Mouse (Mus musculus) liver, embryonic 16.5 days (tissue): ENCODE measurements around the gene Rtf2. TPM values are rescaled to one million over a fixed set of nuclear protein-coding genes. Genes with fewer than 3 reads are reported as not detected.
A peak's percentile ranks its signal among the peaks of the same experiment; 100 is the strongest.

Experiments used
- ATAC-seq: fragments of 200-750 bp; cut with Nextera tagmentation; 2 replicates; pipeline ENCODE4 v1.8.0; 2017; ENCODE audit warnings: low read depth, mild to moderate bottlenecking, moderate number of reproducible peaks, moderate library complexity
- H3K27ac ChIP-seq: fragments of 300-500 bp; sonication (generic); 2 replicates; pipeline ENCODE4 v1.5.1; 2014; ENCODE audit warnings: mild to moderate bottlenecking, low read length
- H3K27me3 ChIP-seq: fragments of 300-500 bp; sonication (generic); 2 replicates; pipeline ENCODE4 v1.6.1; 2014; ENCODE audit warnings: low read depth, low read length, mixed read lengths; ENCODE audit not compliant: control insufficient read depth, insufficient read depth
- H3K36me3 ChIP-seq: fragments of 300-500 bp; sonication (generic); 2 replicates; pipeline ENCODE4 v1.6.1; 2014; ENCODE audit warnings: mild to moderate bottlenecking; ENCODE audit not compliant: control insufficient read depth, insufficient read depth
- H3K4me1 ChIP-seq: fragments of 300-500 bp; sonication (generic); 2 replicates; pipeline ENCODE4 v1.6.1; 2014; ENCODE audit warnings: low read depth, low read length, mixed read lengths; ENCODE audit not compliant: control insufficient read depth
- H3K4me2 ChIP-seq: fragments of 300-500 bp; sonication (generic); 2 replicates; pipeline ENCODE4 v1.6.1; 2014; ENCODE audit warnings: low read depth, low read length, mixed read lengths
- H3K4me3 ChIP-seq: fragments of 300-500 bp; sonication (generic); 2 replicates; pipeline ENCODE4 v1.5.1; 2014; ENCODE audit warnings: low read depth, mild to moderate bottlenecking, low read length
- H3K9ac ChIP-seq: fragments of 300-500 bp; sonication (generic); 2 replicates; pipeline ENCODE4 v1.6.1; 2014; ENCODE audit warnings: low read depth, low read length
- H3K9me3 ChIP-seq: fragments of 300-500 bp; sonication (generic); replicated peaks from 2 replicates; pipeline ENCODE4 v1.6.1; 2016; ENCODE audit warnings: low read length; ENCODE audit not compliant: control insufficient read depth
- WGBS: fragments of 180-500 bp; shearing (Covaris S2); extraction: QIAGEN DNeasy Blood & Tissue Kit; methylation state at CpG from one replicate; pipeline ENCODE4 v1.1.7; 2014; ENCODE audit not compliant: insufficient replicate concordance; 5-methylcytosine and 5-hydroxymethylcytosine counted together
- polyA plus RNA-seq: library from polyadenylated mRNA; unstranded; fragments of >200 nt; fragmentation: Nextera tagmentation; extraction: Ambion mirVana; gene quantifications from 2 replicates; pipeline ENCODE4 v1.2.1, GENCODE M21; 2015

Rtf2 gene
- polyA plus RNA-seq, 1 experiment from 2014 or later: 41.3 TPM

GRCm38 (mm10) chr2:172404239-172404638 is 36.1 kb upstream of the Rtf2 start:
- peaks cover 3% of the 10 kb centered on the region; the same call in 1 of the 2 replicates for H3K4me1 ChIP-seq
- no peak overlapping the region for H3K4me3 ChIP-seq
- no peaks in the 10 kb centered on the region for H3K36me3 ChIP-seq
- WGBS: 56% methylated on average over 7 of the region's 7 CpGs
- H3K27ac ChIP-seq: no peak overlapping the region
- ATAC-seq: no peak
- no peak overlapping the region for H3K4me2 ChIP-seq
- no peak overlapping the region for H3K9ac ChIP-seq
- no peaks in the 10 kb centered on the region for H3K9me3 ChIP-seq
- H3K27me3 ChIP-seq: no peaks in the 10 kb centered on the region

GRCm38 (mm10) chr2:172405011-172405410 is 35.3 kb upstream of the Rtf2 start:
- no peak overlapping the region for H3K4me2 ChIP-seq
- H3K36me3 ChIP-seq: no peaks in the 10 kb centered on the region
- H3K27ac ChIP-seq: no peak overlapping the region
- WGBS: 27% methylated on average over 3 of the region's 3 CpGs
- no peak for ATAC-seq
- no peaks in the 10 kb centered on the region for H3K9me3 ChIP-seq
- no peak overlapping the region for H3K4me3 ChIP-seq
- no peak overlapping the region for H3K9ac ChIP-seq
- peaks cover 3% of the 10 kb centered on the region; the same call in 1 of the 2 replicates for H3K4me1 ChIP-seq
- H3K27me3 ChIP-seq: no peaks in the 10 kb centered on the region

- H3K4me3 ChIP-seq: no peak overlapping the region
- no peak for ATAC-seq
- 43% methylated on average over 4 of the region's 4 CpGs for WGBS
- H3K9ac ChIP-seq: no peak overlapping the region
- H3K4me2 ChIP-seq: no peak overlapping the region
- H3K27me3 ChIP-seq: no peaks in the 10 kb centered on the region
- H3K9me3 ChIP-seq: no peaks in the 10 kb centered on the region
- no peak overlapping the region for H3K27ac ChIP-seq
- no peaks in the 10 kb centered on the region for H3K4me1 ChIP-seq
- H3K36me3 ChIP-seq: no peaks in the 10 kb centered on the region
Measured at GRCm38 (mm10) chr2:172406173-172406572, 34.2 kb upstream of the Rtf2 start.

GRCm38 (mm10) chr2:172407499-172407898 is 32.9 kb upstream of the Rtf2 start:
- Histone ChIP-seq H3K4me2 (no peak overlapping the region), H3K4me3 (no peak overlapping the region), H3K36me3 (no peaks in the 10 kb centered on the region), H3K9me3 (no peaks in the 10 kb centered on the region), H3K27ac (no peak overlapping the region), H3K27me3 (no peaks in the 10 kb centered on the region), H3K4me1 (no peaks in the 10 kb centered on the region; the same call in 1 of the 2 replicates), H3K9ac (no peak overlapping the region)
- ATAC-seq: no peak
- 61% methylated on average over 2 of the region's 2 CpGs for WGBS

GRCm38 (mm10) chr2:172410686-172411085 is 29.7 kb upstream of the Rtf2 start:
- Histone ChIP-seq H3K27ac (no peak overlapping the region), H3K4me3 (no peak overlapping the region), H3K36me3 (no peaks in the 10 kb centered on the region), H3K4me2 (no peak overlapping the region), H3K4me1 (peaks cover 4% of the 10 kb centered on the region), H3K9me3 (no peaks in the 10 kb centered on the region), H3K9ac (no peak overlapping the region), H3K27me3 (no peaks in the 10 kb centered on the region)
- WGBS: 62% methylated on average over 2 of the region's 2 CpGs
- ATAC-seq: no peak

GRCm38 (mm10) chr2:172411091-172411490 is 29.3 kb upstream of the Rtf2 start:
- H3K4me3 ChIP-seq: no peak overlapping the region
- peaks cover 4% of the 10 kb centered on the region for H3K4me1 ChIP-seq
- H3K27ac ChIP-seq: no peak overlapping the region
- no peaks in the 10 kb centered on the region for H3K36me3 ChIP-seq
- ATAC-seq: no peak
- H3K9me3 ChIP-seq: no peaks in the 10 kb centered on the region
- H3K27me3 ChIP-seq: no peaks in the 10 kb centered on the region
- WGBS: 70% methylated on average over 11 of the region's 11 CpGs
- H3K9ac ChIP-seq: no peak overlapping the region
- no peak overlapping the region for H3K4me2 ChIP-seq

- peak; percentile 36; the same call in 1 of the 2 replicates for ATAC-seq
Measured at GRCm38 (mm10) chr2:172412454-172412853, 27.9 kb upstream of the Rtf2 start.

GRCm38 (mm10) chr2:172413273-172413672 is 27.1 kb upstream of the Rtf2 start:
- Histone ChIP-seq H3K4me1 (peaks cover 4% of the 10 kb centered on the region), H3K27ac (no peak overlapping the region), H3K4me2 (no peak overlapping the region), H3K9ac (no peak overlapping the region), H3K9me3 (no peaks in the 10 kb centered on the region), H3K4me3 (no peak overlapping the region), H3K27me3 (no peaks in the 10 kb centered on the region), H3K36me3 (no peaks in the 10 kb centered on the region)
- peak; percentile 54 for ATAC-seq
- 27% methylated on average over 4 of the region's 4 CpGs for WGBS

More at GRCm38 (mm10) chr2:172412454-172412853, 27.9 kb upstream of the Rtf2 start:
- H3K9me3 ChIP-seq: no peaks in the 10 kb centered on the region
- H3K4me3 ChIP-seq: no peak overlapping the region
- 11% methylated on average over 9 of the region's 9 CpGs for WGBS
- peaks cover 4% of the 10 kb centered on the region for H3K4me1 ChIP-seq
- no peak overlapping the region for H3K9ac ChIP-seq
- H3K27ac ChIP-seq: no peak overlapping the region
- no peaks in the 10 kb centered on the region for H3K27me3 ChIP-seq
- no peak overlapping the region for H3K4me2 ChIP-seq
- H3K36me3 ChIP-seq: no peaks in the 10 kb centered on the region

GRCm38 (mm10) chr2:172413894-172414293 is 26.5 kb upstream of the Rtf2 start:
- no peaks in the 10 kb centered on the region for H3K27me3 ChIP-seq
- H3K9me3 ChIP-seq: no peaks in the 10 kb centered on the region
- no peak overlapping the region for H3K27ac ChIP-seq
- 41% methylated on average over 5 of the region's 5 CpGs for WGBS
- H3K36me3 ChIP-seq: no peaks in the 10 kb centered on the region
- no peak overlapping the region for H3K9ac ChIP-seq
- H3K4me3 ChIP-seq: no peak overlapping the region
- no peak for ATAC-seq
- H3K4me1 ChIP-seq: peaks cover 4% of the 10 kb centered on the region
- H3K4me2 ChIP-seq: no peak overlapping the region
